Mouse (Mus musculus): ENCODE measurements around the gene Ppm1j.
"Not testable (repeated sequence)": the region's sequence is repeated elsewhere in the genome, so short reads cannot be mapped to it uniquely, and the experiment has no call there.

The Ppm1j gene

GRCm38 (mm10) chr3:104785284-104785683 lies 4.4 kb downstream of the Ppm1j start:
- DNase-seq, result no peak

GRCm38 (mm10) chr3:104788075-104788474 lies 7.2 kb downstream of the Ppm1j start, which contains the start of gene Rhoc:
Rhoc (plus strand) TSS chr3:104788375.
- no peak for DNase-seq

- DNase-seq, result peak; percentile 89
Measured at GRCm38 (mm10) chr3:104788561-104789311, 7.9 kb downstream of the Ppm1j start.

- no peak for DNase-seq
Measured at GRCm38 (mm10) chr3:104789312-104789605, 8.4 kb downstream of the Ppm1j start.

- DNase-seq, result peak; percentile 58
Measured at GRCm38 (mm10) chr3:104789822-104790221, 9.0 kb downstream of the Ppm1j start.

- DNase-seq, result peak; percentile 49
Measured at GRCm38 (mm10) chr3:104790401-104790937, 9.6 kb downstream of the Ppm1j start.

- DNase-seq, result no peak
Measured at GRCm38 (mm10) chr3:104791017-104791416, 10.2 kb downstream of the Ppm1j start.

- no peak for DNase-seq
Measured at GRCm38 (mm10) chr3:104791671-104792070, 10.8 kb downstream of the Ppm1j start.

- no peak for DNase-seq
Measured at GRCm38 (mm10) chr3:104792360-104793270, 11.8 kb downstream of the Ppm1j start.

- DNase-seq, result peak; percentile 97
Measured at GRCm38 (mm10) chr3:104793871-104794828, 13.3 kb downstream of the Ppm1j start.

- DNase-seq, result no peak
Measured at GRCm38 (mm10) chr3:104794953-104795470, 14.2 kb downstream of the Ppm1j start.

- no peak for DNase-seq
Measured at GRCm38 (mm10) chr3:104795661-104796340, 14.9 kb downstream of the Ppm1j start.

GRCm38 (mm10) chr3:104796430-104797082 lies 15.7 kb downstream of the Ppm1j start:
- peak; percentile 66 for DNase-seq

GRCm38 (mm10) chr3:104800681-104801080 lies 19.8 kb downstream of the Ppm1j start:
- DNase-seq, result no peak

GRCm38 (mm10) chr3:104801481-104801880 lies 20.6 kb downstream of the Ppm1j start:
- no peak for DNase-seq

GRCm38 (mm10) chr3:104804312-104804711 lies 23.5 kb downstream of the Ppm1j start:
- no peak for DNase-seq

- no peak for DNase-seq
Measured at GRCm38 (mm10) chr3:104805539-104805938, 24.7 kb downstream of the Ppm1j start.

- no peak for DNase-seq
Measured at GRCm38 (mm10) chr3:104811752-104812151, 30.9 kb downstream of the Ppm1j start.

GRCm38 (mm10) chr3:104812254-104812653 lies 31.4 kb downstream of the Ppm1j start:
- DNase-seq, result no peak

- DNase-seq, result not testable (repeated sequence)
Measured at GRCm38 (mm10) chr3:104813227-104813626, 32.4 kb downstream of the Ppm1j start.

- no peak for DNase-seq
Measured at GRCm38 (mm10) chr3:104814746-104815145, 33.9 kb downstream of the Ppm1j start.

Measured in lung, postnatal 36 days (tissue).